Mouse (Mus musculus) B cell, adult 67 days (primary cell): Measurements from ENCODE around the gene Ifi211. TPM values are rescaled to one million over a fixed set of nuclear protein-coding genes. Genes with fewer than 3 reads are reported as not detected.

Experiments used
- total RNA-seq, 2 experiments: library from RNA; stranded (reverse); gene quantifications; 4 replicates each; pipeline ENCODE4 v1.2.4; 2023

Gene Ifi211
- under 1 TPM in 1 of 2 experiments, not detected in 1; 0.44 TPM for total RNA-seq

GRCm38 (mm10) chr1:173912548-173913255 lies at the start of gene Ifi211:
TSS of gene Ifi211 (minus strand) at chr1:173913046.

GRCm38 (mm10) chr1:173941924-173942779 lies 29.3 kb upstream of the Ifi211 start, which contains the start of the genes Mndal and Ifi203:
TSS of gene Mndal (minus strand) at chr1:173942491.
TSS of gene Ifi203 (minus strand) at chr1:173942672.

Other genes with a start within 250 kb of the Ifi211 start
- 10 to 100 TPM; 35.8 to 49.2 TPM for gene Ifi208, start 239.4 kb downstream of the Ifi211 start, total RNA-seq
- gene Ifi207, start 171.3 kb downstream of the Ifi211 start, total RNA-seq, result 1 to 10 TPM; 1.1 to 1.5 TPM
- gene Ifi204, start 146.1 kb downstream of the Ifi211 start, total RNA-seq, result 10 to 100 TPM; 14.1 to 15.1 TPM
- 100 to 1,000 TPM; 530 to 659 TPM for gene Mndal, start 29.4 kb upstream of the Ifi211 start, total RNA-seq
- gene Ifi203, start 29.6 kb upstream of the Ifi211 start, total RNA-seq, result 100 to 1,000 TPM; 289 to 326 TPM
- gene Ifi202b, start 69.7 kb upstream of the Ifi211 start, total RNA-seq, result not detected
- gene Ifi205, start 118.8 kb upstream of the Ifi211 start, total RNA-seq, result 1 to 10 TPM; 6.0 to 6.6 TPM
- under 1 TPM; 0.52 to 0.53 TPM for gene Olfr433, start 127.7 kb upstream of the Ifi211 start, total RNA-seq
- not detected for gene Olfr432, start 136.2 kb upstream of the Ifi211 start, total RNA-seq
- gene Olfr430, start 153.6 kb upstream of the Ifi211 start, total RNA-seq, result not detected
- not detected for gene Olfr429, start 171.3 kb upstream of the Ifi211 start, total RNA-seq
- gene Olfr427, start 183.8 kb upstream of the Ifi211 start, total RNA-seq, result not detected
- not detected for gene Olfr231, start 208.1 kb upstream of the Ifi211 start, total RNA-seq
- not detected for gene Olfr424, start 218.5 kb upstream of the Ifi211 start, total RNA-seq
- not detected for gene Olfr420, start 242.6 kb upstream of the Ifi211 start, total RNA-seq